Mouse (Mus musculus) limb, embryonic 11.5 days (tissue): ENCODE results near the gene Fam208b. TPM values are rescaled to one million over a fixed set of nuclear protein-coding genes. Genes with fewer than 3 reads are reported as not detected.
A peak's percentile ranks its signal among the peaks of the same experiment; 100 is the strongest.

Experiments used
- ATAC-seq: fragments of 200-750 bp; cut with Nextera tagmentation; 2 replicates; pipeline ENCODE4 v1.8.0; 2017; ENCODE audit warnings: low read depth; ENCODE audit not compliant: insufficient number of reproducible peaks, low FRiP score, low TSS enrichment
- DNase-seq: peaks from one replicate; pipeline ENCODE4 v3.0.0-alpha.2; 2015; ENCODE audit warnings: low spot score
- H3K27ac ChIP-seq: fragments of 300-500 bp; sonication (generic); replicated peaks from 2 replicates; pipeline ENCODE4 v1.5.1; 2014; ENCODE audit warnings: low read depth, mild to moderate bottlenecking, low read length
- H3K27me3 ChIP-seq: fragments of 300-500 bp; sonication (generic); 2 replicates; pipeline ENCODE4 v1.6.1; 2014; ENCODE audit warnings: mild to moderate bottlenecking, low read length, mixed read lengths; ENCODE audit not compliant: control insufficient read depth, insufficient read depth
- H3K36me3 ChIP-seq: fragments of 300-500 bp; sonication (generic); 2 replicates; pipeline ENCODE4 v1.6.1; 2014; ENCODE audit warnings: mild to moderate bottlenecking, low read length, moderate library complexity, mixed read lengths; ENCODE audit not compliant: control insufficient read depth, insufficient read depth
- H3K4me1 ChIP-seq: fragments of 300-500 bp; sonication (generic); 2 replicates; pipeline ENCODE4 v1.6.1; 2014; ENCODE audit warnings: low read length, mixed read lengths; ENCODE audit not compliant: control insufficient read depth, insufficient read depth
- H3K4me2 ChIP-seq: fragments of 300-500 bp; sonication (generic); 2 replicates; pipeline ENCODE4 v1.6.1; 2014; ENCODE audit warnings: low read depth, mild to moderate bottlenecking, moderate library complexity; ENCODE audit not compliant: severe bottlenecking
- H3K4me3 ChIP-seq: fragments of 300-500 bp; sonication (generic); 2 replicates; pipeline ENCODE4 v1.5.1; 2014; ENCODE audit warnings: low read depth, low read length
- H3K9ac ChIP-seq: fragments of 300-500 bp; sonication (generic); 2 replicates; pipeline ENCODE4 v1.6.1; 2014; ENCODE audit warnings: mild to moderate bottlenecking, low read length
- H3K9me3 ChIP-seq: fragments of 300-500 bp; sonication (generic); 2 replicates; pipeline ENCODE4 v1.6.1; 2016; ENCODE audit warnings: low read length; ENCODE audit not compliant: control insufficient read depth
- WGBS: fragments of 180-500 bp; shearing (Covaris S2); extraction: QIAGEN DNeasy Blood & Tissue Kit; methylation state at CpG from one replicate; pipeline ENCODE4 v1.1.7; 2014; 5-methylcytosine and 5-hydroxymethylcytosine counted together
- polyA plus RNA-seq: library from polyadenylated mRNA; unstranded; fragments of >200 nt; fragmentation: Nextera tagmentation; extraction: Ambion mirVana; gene quantifications from 2 replicates; pipeline ENCODE4 v1.2.1, GENCODE M21; 2014

Gene Fam208b
- polyA plus RNA-seq, result 30.6 and 31.3 TPM in 2 replicates

- Histone ChIP-seq H3K4me1 (no peaks in the 10 kb centered on the region), H3K27me3 (no peaks in the 10 kb centered on the region), H3K9ac (peak within 1 kb of the TSS; percentile 90), H3K9me3 (no peaks in the 10 kb centered on the region), H3K36me3 (no peaks in the 10 kb centered on the region), H3K4me2 (peak within 1 kb of the TSS; percentile 49), H3K4me3 (peak within 1 kb of the TSS; percentile 96), H3K27ac (peak within 1 kb of the TSS; percentile 92)
- ATAC-seq (peak; percentile 98), DNase-seq (peak; percentile 99)
- WGBS, result under 1% methylated on average over 58 of the region's 58 CpGs
These were observed at the start of gene Fam208b for GRCm38 (mm10) chr13:3610795-3611438. Gene Fam208b (minus strand): TSS chr13:3611108.

GRCm38 (mm10) chr13:3659163-3660160, 48.6 kb upstream of the Fam208b start:
- Histone ChIP-seq H3K4me2 (no peak overlapping the region), H3K27me3 (no peaks in the 10 kb centered on the region), H3K36me3 (no peaks in the 10 kb centered on the region), H3K9me3 (no peaks in the 10 kb centered on the region), H3K4me3 (no peak overlapping the region), H3K9ac (no peak overlapping the region), H3K4me1 (no peaks in the 10 kb centered on the region), H3K27ac (no peak overlapping the region)
- 68% methylated on average over 16 of the region's 16 CpGs for WGBS
- no peak for ATAC-seq
- DNase-seq, result no peak

GRCm38 (mm10) chr13:3654432-3654831, 43.5 kb upstream of the Fam208b start:
- no peak for ATAC-seq
- DNase-seq, result no peak
- Histone ChIP-seq H3K36me3 (no peaks in the 10 kb centered on the region), H3K27ac (no peak overlapping the region), H3K9ac (no peak overlapping the region), H3K4me2 (no peak overlapping the region), H3K4me3 (no peak overlapping the region), H3K9me3 (no peaks in the 10 kb centered on the region), H3K4me1 (no peaks in the 10 kb centered on the region), H3K27me3 (no peaks in the 10 kb centered on the region)
- WGBS, result 88% methylated on average over 2 of the region's 2 CpGs

GRCm38 (mm10) chr13:3650569-3650968, 39.7 kb upstream of the Fam208b start:
- no peak overlapping the region for H3K27ac ChIP-seq
- 88% methylated on average over 4 of the region's 4 CpGs for WGBS
- no peak overlapping the region for H3K4me2 ChIP-seq
- H3K9ac ChIP-seq, result no peak overlapping the region
- no peak overlapping the region for H3K4me3 ChIP-seq
- DNase-seq (no peak), ATAC-seq (no peak)
- H3K4me1 ChIP-seq, result no peaks in the 10 kb centered on the region
- H3K9me3 ChIP-seq, result no peaks in the 10 kb centered on the region
- no peaks in the 10 kb centered on the region; the same call in 1 of the 2 replicates for H3K36me3 ChIP-seq
- no peaks in the 10 kb centered on the region for H3K27me3 ChIP-seq

- H3K4me3 ChIP-seq, result no peak overlapping the region
- H3K27me3 ChIP-seq, result no peaks in the 10 kb centered on the region
- H3K4me1 ChIP-seq, result no peaks in the 10 kb centered on the region
- ATAC-seq (no peak), DNase-seq (no peak)
- no peak overlapping the region for H3K9ac ChIP-seq
- no peak overlapping the region for H3K27ac ChIP-seq
- no peak overlapping the region for H3K4me2 ChIP-seq
- WGBS, result 95% methylated on average over 7 of the region's 7 CpGs
- no peaks in the 10 kb centered on the region; the same call in 1 of the 2 replicates for H3K36me3 ChIP-seq
- H3K9me3 ChIP-seq, result no peaks in the 10 kb centered on the region
These were observed 35.7 kb upstream of the Fam208b start for GRCm38 (mm10) chr13:3646566-3646965.

- ATAC-seq, result no peak
- Histone ChIP-seq H3K4me2 (no peak overlapping the region), H3K27me3 (no peaks in the 10 kb centered on the region), H3K27ac (no peak overlapping the region), H3K36me3 (no peaks in the 10 kb centered on the region; the same call in 1 of the 2 replicates), H3K4me1 (no peaks in the 10 kb centered on the region), H3K4me3 (no peak overlapping the region), H3K9ac (no peak overlapping the region), H3K9me3 (no peaks in the 10 kb centered on the region)
- WGBS, result 92% methylated on average over 3 of the region's 3 CpGs
- DNase-seq, result no peak
These were observed 35.0 kb upstream of the Fam208b start for GRCm38 (mm10) chr13:3645919-3646318.

- ATAC-seq (no peak), DNase-seq (no peak)
- no peak overlapping the region for H3K27ac ChIP-seq
- no peaks in the 10 kb centered on the region for H3K4me1 ChIP-seq
- WGBS, result 92% methylated on average over 5 of the region's 5 CpGs
- no peaks in the 10 kb centered on the region; the same call in 1 of the 2 replicates for H3K36me3 ChIP-seq
- no peak overlapping the region for H3K9ac ChIP-seq
- no peak overlapping the region for H3K4me2 ChIP-seq
- no peak overlapping the region for H3K4me3 ChIP-seq
- no peaks in the 10 kb centered on the region for H3K27me3 ChIP-seq
- no peaks in the 10 kb centered on the region for H3K9me3 ChIP-seq
These were observed 34.0 kb upstream of the Fam208b start for GRCm38 (mm10) chr13:3644871-3645270.

GRCm38 (mm10) chr13:3642538-3642937, 31.6 kb upstream of the Fam208b start:
- Histone ChIP-seq H3K4me3 (no peak overlapping the region), H3K36me3 (no peaks in the 10 kb centered on the region), H3K4me2 (no peak overlapping the region), H3K9ac (no peak overlapping the region), H3K27ac (no peak overlapping the region), H3K4me1 (no peaks in the 10 kb centered on the region), H3K9me3 (no peaks in the 10 kb centered on the region), H3K27me3 (no peaks in the 10 kb centered on the region)
- 85% methylated on average over 5 of the region's 5 CpGs for WGBS
- ATAC-seq (no peak), DNase-seq (no peak)
